Mouse (Mus musculus) thymus, postnatal 4 days (tissue): ENCODE measurements around the gene Dis3l.
A peak's percentile ranks its signal among the peaks of the same experiment; 100 is the strongest.
"Not testable (repeated sequence)": the region's sequence is repeated elsewhere in the genome, so short reads cannot be mapped to it uniquely, and the experiment has no call there.

ENCODE experiments used
- DNase-seq: peaks from one replicate; pipeline ENCODE4 v3.0.0; 2021

Gene Dis3l

DNA sequence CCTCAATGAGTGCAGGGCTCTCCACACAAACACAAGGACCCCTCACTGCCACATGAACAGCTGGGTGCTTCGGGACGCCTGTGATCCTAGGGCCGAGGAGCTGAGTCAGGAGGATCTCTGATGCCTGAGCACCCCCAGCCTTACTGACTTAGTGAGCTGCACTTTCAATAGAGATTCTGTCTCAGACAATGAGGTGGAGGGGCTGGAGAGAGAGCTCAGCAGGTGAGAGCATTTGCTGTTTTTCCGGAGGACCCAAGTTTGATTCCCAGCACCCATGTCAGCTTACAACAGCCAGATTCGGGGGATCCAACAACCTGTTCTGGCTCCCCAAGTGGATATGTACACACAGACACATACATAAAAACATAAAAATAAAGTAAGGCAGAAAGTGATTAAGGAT, 24.1 kb downstream of the Dis3l start:
- DNase-seq: no peak

DNA sequence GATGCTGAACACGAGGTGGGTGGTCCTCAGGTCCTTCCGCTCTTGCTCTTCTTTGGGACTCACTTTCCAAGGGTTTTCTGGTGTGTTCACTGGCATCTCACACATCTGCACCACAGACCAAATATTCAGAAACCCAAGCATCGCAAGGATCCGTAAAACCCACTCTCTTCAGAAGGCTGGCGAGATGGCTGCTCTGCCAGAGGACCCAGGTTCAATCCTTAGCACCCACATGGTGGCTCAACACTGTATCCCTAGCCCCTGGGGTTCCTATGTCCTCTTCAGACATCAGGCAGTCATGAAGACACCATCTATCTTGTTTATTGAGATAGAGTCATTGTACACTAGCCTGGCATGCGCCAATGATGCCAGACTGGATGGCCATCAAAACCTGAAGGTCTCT, 26.4 kb downstream of the Dis3l start:
- no peak for DNase-seq

DNA sequence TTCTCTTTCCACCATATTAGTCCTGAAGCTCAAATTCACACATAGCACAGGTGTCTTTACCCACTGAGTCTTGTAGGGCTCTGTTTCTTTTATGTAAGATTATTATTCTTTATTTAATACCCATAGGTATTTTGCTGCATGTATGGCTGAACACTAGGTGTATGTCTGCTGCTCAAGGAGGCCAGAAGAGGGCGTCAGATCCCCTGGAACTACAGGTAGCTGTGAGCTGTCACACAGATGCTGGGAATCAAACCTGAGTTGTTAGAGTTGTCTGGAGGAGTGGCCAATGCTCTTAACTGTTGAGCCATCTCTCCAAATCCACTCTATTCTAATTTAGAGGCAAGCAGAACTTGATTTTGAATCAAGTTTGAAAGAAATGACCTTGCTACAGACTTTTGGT, 29.0 kb downstream of the Dis3l start:
- peak; percentile 35 for DNase-seq

DNA sequence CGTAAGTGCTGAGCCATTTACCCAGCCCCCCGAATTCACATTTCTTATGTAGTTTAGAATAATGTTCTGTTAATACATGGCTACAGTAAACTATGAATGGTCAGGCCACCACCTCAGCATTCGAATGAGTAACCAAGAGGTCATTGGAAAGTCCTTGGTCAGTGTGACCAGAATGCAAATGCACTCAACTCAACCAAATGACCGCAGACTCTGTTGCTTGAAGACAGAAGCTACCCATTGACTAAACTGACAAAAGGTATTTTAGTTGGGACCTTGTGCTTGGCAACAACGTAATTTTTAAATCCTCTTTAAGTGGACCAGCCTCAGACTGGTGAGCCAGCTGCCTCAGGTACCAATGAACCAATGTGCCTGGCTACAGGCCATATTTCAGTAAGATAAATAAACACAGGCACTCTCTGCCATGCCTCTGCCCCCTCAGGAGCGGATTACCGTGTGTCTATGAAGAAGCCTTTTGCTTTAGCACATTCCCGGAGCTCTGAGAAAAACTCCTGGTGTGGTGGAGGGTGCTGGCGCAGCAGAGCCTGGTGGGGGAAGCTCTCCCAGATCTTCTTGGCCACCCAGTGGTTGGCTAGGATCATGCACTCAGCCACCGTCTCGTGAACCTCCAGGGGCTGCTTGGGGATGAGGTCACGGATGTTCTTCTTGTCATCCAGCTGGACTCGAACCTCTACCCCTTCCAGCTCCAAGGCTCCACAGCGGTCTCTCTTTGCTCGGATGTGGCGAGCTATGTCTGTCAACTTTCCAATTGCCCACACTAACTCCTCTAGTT, 29.9 kb downstream of the Dis3l start:
- DNase-seq: no peak

DNA sequence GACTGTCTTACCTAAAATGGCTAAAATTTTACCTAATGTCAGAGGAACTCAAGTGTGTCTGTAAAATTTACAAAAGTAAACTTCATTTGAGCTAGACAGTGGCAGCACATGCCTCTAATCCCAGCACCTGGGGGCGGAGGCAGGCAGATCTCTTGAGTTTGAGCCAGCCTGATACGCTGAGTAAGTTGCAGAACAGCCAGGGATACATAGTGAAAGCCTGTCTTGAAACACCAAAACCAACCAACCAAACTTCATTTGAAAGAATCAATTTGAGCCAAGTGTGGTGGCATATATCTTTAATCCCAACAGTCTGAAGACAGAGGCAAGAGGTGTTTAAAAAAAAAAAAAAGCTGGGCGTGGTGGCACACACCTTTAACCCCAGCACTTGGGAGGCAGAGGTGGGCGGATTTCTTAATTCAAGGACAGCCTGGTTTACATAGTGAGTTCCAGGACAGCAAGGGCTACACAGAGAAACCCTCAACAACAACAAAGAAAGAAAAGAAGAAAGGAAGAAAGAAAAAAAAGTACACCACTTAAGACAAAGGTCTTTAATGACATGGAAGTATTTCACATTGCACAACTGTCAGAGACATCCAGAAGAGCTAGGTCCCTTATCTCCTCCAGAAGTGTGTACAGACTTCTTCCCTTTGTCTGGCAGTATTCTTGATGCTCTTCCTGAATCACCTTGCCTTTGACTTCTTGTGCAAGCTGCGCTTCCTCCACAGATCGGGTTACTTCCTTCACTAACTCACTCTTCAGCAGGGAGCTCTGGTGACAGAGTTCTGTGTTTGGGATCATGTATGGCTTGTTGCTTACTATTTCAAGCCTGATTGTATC, 34.4 kb downstream of the Dis3l start:
- DNase-seq: no peak

DNA sequence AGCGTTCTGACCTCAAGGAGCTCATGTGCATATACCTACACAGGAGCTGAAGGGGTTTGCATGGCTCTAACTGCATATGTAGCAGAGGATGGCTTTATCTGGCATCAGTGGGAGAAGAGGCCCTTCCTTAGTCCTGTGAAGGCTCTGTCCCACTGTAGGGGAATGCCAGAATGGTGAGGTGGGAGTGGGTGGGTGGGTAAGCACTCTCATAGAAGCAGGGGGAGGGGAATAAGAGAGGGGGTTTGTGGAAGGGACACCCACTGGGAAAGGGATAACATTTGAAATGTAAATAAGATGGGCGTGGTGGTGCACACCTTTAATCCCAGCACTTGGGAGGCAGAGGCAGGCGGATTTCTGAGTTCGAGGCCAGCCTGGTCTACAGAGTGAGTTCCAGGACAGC, 38.0 kb downstream of the Dis3l start:
- not testable (repeated sequence) for DNase-seq

DNA sequence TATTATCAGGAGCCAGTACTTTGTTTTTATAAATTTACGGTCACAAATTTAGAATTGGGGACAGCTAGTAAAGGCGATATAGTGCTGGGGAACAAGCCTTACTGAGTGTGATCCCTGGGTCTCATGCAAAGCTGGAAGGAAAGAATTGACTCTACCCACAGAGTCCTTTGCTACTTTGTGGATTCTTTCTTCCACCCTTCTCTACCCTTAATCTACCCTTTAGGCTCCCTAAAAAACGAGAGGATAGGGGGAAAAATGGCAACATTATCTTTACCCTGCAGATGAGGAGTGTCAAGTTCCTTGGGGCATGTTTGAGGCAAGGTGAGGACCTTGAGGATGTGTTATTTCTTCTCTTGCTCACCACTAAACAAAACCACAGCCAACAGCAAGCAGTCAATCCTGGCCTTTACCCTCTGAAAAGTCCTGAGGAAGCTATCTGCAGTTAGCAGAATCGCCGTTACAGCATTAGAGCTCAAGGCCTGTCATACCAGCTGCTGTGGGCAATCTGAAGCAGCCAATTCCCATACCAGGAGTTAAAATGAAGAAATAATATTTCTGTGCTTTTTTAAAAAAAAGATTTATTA, 58.6 kb downstream of the Dis3l start:
- DNase-seq: no peak

DNA sequence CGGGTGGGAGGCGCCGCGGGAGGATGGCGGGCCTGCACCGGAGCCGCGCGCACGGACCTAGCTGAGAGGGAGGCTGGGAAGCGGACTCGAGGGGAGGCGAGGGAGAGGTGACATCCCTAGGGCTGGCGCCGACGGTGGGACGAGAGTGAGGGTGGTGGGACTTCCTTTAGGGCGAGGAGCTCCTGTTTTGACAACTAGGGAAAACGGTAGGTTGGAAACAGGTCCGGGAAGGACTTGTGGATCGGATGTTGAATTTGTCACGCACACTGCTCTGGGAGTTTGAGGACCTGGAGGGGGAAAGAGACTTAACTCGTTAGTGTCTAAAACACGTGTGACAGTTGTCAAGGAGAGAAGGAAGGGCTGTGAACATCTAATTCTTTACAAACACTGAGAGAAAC, 59.3 kb downstream of the Dis3l start:
- DNase-seq: no peak

DNA sequence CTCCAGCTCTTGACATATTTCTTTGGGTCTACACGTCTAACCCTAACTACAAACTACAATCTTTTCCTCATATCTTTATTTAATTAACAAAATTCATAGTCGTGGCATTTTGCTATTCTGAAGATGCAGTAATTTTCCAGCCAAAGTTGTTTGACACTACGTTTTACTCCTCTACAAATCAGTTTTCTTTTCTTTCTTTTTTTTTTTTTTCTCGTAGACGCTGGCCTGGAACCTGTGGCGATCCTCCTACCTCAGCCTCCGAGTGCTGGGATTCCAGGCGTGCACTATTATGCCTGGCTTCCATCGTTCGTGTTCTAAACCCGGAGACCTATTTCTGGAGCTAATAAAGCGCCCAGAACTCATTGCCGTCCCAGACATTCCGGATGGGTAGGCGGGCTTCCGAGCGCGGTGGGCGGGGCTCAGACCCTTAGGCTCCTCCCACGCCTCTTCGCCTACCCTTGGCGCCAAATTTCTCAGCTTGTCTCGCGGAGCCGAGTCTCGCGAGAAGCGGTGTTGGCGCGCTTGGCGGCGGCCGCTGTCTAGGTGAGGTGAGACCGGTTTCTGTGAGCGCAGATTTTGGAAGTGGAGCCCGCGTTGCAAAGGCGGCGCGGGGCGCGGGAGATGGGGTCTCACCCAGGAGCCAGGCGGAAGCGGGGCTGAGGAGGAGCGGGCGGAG, 59.8 kb downstream of the Dis3l start, which contains the start of gene Tipin:
Tipin (plus strand) TSS at position 477 of the 676 bp plus-strand sequence.
- DNase-seq: peak; percentile 98

DNA sequence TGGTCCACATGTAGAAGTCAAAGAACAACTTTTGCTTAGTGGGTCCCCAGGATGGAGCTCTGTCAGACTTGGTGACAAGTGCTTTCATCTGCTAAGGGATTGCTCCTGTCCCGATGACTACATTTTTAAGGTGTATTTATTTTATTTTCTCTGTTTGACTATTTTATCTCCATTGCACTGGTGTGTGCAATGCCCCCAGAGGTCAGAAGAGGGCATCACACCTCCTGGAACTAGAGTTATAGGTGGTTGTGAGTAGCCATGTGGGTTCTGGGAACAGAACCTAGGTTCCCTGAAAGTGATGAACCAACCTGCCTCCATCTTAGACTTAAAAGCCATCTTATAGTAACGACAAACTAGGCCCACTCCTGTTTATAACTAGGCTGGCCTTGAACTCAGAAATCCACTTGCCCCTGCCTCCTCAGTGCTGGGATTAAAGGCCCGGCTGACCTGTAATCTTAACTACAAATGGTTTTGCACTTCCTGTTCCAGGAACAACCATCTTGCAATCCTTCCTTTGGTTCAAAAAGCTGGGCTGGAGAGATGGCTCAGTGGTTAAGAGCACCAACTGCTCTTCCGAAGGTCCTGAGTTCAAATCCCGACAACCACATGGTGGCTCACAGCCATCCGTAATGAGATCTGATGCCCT, 62.3 kb downstream of the Dis3l start:
- no peak for DNase-seq

DNA sequence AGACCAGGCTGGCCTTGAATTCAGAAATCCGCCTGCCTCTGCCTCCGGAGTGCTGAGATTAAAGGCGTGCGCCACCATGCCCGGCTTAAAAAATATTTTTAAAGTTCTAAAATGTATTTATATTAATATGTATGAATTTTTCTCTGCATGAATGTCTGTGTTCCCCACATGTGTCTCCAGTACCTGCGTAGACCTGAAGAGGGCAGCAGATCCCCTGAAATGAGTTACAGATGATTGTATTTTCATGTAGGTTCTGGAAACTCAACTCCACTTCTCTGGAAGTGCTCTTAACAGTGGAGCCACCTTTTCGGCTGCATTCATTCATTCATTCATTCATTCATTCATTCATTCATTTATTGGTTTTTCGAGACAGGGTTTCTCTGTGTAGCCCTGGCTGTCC, 63.4 kb downstream of the Dis3l start:
- DNase-seq: peak; percentile 87

DNA sequence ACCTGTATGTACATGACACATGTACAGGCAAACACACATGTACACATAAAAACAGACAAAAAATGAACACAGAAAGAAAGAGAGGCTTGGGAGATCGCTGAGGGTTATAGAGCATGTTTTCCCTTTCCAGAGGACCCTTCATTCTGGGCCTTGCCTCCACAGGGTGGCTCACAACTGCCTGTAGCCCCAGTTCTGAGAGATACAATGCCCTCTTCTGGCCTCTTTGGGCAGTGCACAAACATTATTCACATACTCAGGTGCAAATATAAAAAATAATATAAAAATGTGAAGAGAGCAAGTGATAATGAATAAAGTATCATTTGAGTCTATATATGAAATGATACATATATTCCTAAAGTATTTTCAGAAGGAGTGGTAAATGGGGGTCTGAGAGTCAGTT, 66.2 kb downstream of the Dis3l start:
- peak; percentile 66 for DNase-seq

DNA sequence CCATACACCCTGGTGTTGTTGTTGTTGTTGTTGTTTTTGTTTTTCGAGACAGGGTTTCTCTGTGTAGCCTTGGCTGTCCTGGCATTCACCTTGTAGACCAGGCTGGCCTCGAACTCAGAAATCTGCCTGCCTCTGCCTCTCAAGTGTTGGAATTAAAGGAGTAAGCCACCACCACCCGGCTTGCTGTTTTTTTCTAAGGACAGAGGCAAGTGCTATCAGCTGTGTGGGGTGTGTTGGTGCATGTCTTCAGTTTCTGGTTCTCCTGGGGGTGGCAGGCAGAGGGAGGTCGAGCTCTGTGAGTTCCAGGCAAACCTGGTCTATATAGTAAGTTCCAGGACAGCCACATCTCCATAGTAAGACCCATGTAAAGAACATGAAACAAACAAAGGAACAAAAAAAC, 66.8 kb downstream of the Dis3l start:
- no peak for DNase-seq

DNA sequence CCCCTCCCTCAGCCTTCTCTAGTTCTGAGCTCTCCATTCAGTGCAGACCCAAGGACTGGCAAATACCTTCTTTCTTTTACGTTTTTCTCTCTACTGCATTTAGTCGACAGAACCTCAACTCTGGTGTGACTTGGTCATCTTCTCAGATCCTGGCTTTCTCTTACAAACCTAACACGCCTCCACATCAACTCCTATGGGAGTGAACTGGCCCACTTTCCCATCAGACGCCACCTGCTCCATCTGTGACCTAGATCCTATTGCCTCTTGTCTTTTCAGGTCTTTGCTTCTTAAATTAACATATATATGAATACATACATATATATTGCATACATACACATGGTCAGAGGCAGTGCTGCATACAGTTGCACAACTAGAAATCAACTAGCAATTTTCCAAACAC, 67.3 kb downstream of the Dis3l start:
- DNase-seq: no peak

DNA sequence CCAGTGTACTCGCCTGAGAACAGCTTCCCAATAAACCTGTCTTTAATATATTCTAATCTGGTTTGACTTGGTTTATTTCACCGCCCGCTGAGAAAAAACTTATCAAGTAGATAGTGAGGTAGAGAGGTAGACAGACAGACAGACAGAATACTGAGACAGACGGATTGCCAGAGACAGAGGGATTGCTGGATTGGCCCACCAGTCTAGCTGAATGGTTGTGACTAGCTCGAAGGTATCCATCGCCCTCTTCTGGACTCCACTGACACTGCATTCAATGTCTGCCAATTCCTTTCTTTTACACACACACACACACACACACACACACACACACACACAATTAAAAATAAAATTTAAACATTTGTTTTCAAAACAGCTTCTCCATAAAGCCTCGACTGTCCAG, 68.5 kb downstream of the Dis3l start:
- DNase-seq: peak; percentile 58

DNA sequence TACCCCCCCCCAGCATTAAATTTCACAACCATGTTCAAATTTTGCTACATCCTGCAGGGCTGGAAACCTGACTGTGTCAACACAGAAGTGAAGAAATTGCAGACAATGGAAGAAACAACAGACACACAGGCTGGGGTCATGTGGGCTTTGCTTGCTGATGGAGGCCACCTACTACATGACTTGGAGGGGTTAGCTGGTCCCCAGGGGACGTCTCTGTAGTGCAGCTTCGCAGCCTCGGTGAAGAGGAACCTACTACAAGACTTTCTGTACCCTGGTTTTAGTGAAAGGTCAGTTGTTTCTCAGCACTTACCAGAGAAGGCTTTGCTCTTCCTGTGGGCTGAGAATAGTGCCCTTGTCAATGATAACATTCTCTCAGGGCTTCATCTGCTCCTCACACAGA, 69.8 kb downstream of the Dis3l start:
- no peak for DNase-seq

DNA sequence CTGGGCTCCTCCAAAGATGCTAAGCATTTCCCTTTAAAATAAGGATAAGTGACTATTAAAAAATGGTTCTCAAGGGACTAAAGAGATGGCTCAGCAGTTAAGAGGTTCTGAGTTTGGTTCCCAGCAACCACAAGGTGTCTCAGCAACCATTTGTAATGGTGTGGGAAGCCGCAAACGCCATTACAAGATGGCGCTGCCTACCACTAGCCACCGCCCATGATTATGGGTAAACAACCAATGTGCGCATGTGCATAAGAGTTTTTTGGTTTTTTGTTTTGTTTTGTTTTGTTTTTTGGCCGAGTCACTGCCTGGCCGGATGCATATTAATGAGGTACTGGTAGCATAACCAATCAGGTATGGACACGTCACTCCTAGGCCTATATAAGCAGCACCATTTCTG, 72.3 kb downstream of the Dis3l start:
- DNase-seq: not testable (repeated sequence)

DNA sequence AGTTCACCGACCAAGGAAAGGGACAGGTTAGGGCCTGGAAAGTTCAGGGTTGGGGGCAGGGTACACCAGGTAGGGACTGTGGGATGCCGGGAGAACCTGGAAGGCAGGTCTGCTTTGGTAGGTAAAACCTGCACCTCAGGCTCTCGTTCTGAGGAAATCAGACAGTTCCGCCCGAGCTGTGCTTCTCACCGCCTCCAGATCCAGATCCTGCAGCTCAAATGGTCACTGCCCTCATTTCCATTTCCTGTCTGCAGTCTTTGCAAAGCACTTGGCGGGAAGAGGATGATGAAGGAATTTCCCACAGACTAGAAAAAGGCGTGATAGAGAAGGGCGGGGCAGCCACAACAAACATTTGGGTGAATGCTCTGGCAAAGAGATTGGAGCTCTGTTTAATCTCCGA, 72.9 kb downstream of the Dis3l start:
- no peak for DNase-seq

DNA sequence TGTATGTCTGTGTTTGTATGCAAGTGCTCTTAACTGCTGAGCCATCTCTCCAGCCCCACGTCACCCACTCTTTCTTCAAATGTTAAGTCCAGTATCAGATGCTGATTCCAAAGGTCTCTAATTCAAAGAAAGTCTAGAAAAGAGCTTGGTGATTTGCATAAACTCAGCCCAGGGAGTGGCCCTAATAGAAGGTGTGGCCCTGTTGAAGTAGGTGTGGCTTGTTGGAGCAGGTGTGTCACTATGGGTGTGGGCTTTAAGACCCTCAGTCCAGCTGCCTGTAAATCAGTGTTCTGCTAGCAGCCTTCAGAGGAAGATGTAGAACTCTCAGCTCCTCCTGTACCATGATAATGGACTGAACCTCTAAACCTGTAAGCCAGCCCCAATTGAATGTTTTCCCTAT, 73.9 kb downstream of the Dis3l start:
- no peak for DNase-seq

DNA sequence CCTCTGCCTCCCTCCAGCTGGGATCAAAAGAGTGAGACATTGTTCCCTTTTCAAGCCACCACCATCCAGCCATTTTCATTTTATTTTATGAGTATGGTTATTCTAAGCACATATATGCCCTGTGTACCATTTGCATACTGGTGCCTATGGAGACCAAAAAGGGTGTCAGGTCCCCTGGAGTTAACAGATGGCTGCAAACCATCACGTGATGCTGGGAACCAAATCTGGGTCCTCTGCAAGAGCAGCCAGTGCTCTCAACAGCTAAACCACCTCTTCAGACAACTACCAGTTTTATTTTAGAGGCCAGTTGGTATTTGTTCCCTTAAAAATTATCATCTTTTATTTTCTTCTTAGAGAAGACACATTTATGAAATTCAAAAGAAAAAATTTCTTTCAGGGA, 76.3 kb downstream of the Dis3l start:
- DNase-seq: no peak

DNA sequence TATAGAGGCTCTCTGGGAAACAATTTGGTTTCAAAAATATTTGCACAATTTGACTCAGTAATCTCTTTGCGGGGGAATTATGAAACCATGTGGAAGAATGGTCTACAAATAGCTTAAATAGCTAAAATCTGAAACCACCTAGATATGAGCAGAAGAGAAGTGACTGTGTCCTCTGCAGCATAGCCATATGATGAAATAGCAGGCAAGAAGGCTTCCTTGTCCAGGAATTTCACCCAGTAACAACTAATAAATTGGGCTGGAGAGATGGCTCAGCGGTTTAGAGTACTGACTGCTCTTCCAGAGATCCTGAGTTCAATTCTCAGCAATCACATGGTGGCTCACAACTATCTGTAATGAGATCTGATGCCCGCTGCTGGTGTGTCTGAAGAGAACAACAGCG, 80.1 kb downstream of the Dis3l start:
- no peak for DNase-seq

DNA sequence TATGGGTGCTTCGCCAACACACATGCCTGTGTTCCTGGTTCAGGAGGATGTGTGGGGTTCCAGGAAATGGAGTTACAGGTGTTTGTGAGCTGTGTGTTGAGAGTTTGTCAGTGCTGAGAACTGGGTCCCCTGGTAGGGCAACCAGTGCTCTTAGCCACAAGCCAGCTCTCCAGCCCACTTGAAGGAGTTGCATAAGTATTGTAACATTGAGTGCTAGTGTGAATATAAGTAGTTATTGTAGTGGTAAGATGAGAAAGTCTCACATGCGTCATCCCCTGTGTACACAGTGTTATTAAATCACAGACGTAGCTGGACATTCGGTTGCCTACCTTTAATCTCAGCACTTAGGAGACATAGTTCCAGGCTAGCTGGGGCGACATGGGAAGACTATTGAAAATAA, 81.2 kb downstream of the Dis3l start:
- no peak for DNase-seq
